Mouse (Mus musculus): ENCODE data around the gene Gmppb. TPM values are rescaled to one million over a fixed set of nuclear protein-coding genes. Genes with fewer than 3 reads are reported as not detected.

Gene Gmppb
- polyA plus RNA-seq, 1 experiment from 2014 or later = 30.7 TPM

GRCm38 (mm10) chr9:108035331-108036156 is 13.5 kb upstream of the Gmppb start:
- Histone ChIP-seq H3K36me3 (peaks cover 75% of the 10 kb centered on the region), H3K9me3 (no peaks in the 10 kb centered on the region)

GRCm38 (mm10) chr9:108044751-108045492 is 4.1 kb upstream of the Gmppb start:
- H3K4me3 ChIP-seq = no peak overlapping the region
- no peaks in the 10 kb centered on the region for H3K9me3 ChIP-seq
- peaks cover 68% of the 10 kb centered on the region for H3K36me3 ChIP-seq
- no peaks in the 10 kb centered on the region for H3K27me3 ChIP-seq (ENCODE audit: insufficient read depth, poor library complexity, severe bottlenecking)
- H3K4me1 ChIP-seq = peaks cover 29% of the 10 kb centered on the region
- 95% methylated on average over 8 of the region's 8 CpGs for WGBS
- H3K27ac ChIP-seq = no peak overlapping the region
- DNase-seq (ENCODE audit: low spot score) = no peak

More at GRCm38 (mm10) chr9:108035331-108036156, 13.5 kb upstream of the Gmppb start:
- Histone ChIP-seq H3K4me1 (no peaks in the 10 kb centered on the region), H3K27me3 (ENCODE audit: insufficient read depth, poor library complexity, severe bottlenecking) (no peaks in the 10 kb centered on the region), H3K4me3 (no peak overlapping the region), H3K27ac (no peak overlapping the region)
- 96% methylated on average over 2 of the region's 2 CpGs for WGBS
- no peak for DNase-seq (ENCODE audit: low spot score)

- WGBS = 95% methylated on average over 4 of the region's 4 CpGs
- H3K36me3 ChIP-seq = peaks cover 67% of the 10 kb centered on the region
- H3K9me3 ChIP-seq = no peaks in the 10 kb centered on the region
- H3K27me3 ChIP-seq (ENCODE audit: insufficient read depth, poor library complexity, severe bottlenecking) = no peaks in the 10 kb centered on the region
- no peak for DNase-seq (ENCODE audit: low spot score)
- H3K4me3 ChIP-seq = no peak overlapping the region
- H3K27ac ChIP-seq = no peak overlapping the region
- peaks cover 30% of the 10 kb centered on the region for H3K4me1 ChIP-seq
These were observed 2.5 kb upstream of the Gmppb start for GRCm38 (mm10) chr9:108046582-108046981.

- Histone ChIP-seq H3K9me3 (no peaks in the 10 kb centered on the region), H3K36me3 (peaks cover 61% of the 10 kb centered on the region), H3K27me3 (ENCODE audit: insufficient read depth, poor library complexity, severe bottlenecking) (no peaks in the 10 kb centered on the region), H3K4me3 (peak overlapping the region; percentile 69), H3K27ac (peak overlapping the region; percentile 84), H3K4me1 (peaks cover 37% of the 10 kb centered on the region)
- 36% methylated on average over 17 of the region's 17 CpGs for WGBS
- no peak for DNase-seq (ENCODE audit: low spot score)
These were observed 1.2 kb upstream of the Gmppb start for GRCm38 (mm10) chr9:108047601-108048565.

DNA sequence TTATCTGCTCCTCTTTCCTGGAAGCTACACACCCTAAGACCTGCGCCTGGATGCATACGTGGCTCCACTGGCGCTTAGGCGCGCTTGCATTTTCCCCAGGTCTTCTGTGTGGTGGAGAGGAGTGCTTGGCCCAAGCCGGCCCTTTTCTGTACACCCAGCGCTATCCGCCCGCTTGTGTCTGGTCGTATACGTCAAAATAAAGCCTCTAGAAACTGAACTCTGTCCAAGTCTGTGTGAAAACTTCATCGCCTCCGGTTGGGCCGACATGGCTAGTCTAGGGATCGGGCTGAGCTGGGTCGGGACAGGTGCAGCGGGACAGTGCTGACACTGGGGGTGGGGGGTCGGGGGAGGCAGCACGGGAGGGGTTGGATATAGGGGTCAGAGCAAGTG is 481 bp upstream of the Gmppb start:
- peak overlapping the region; percentile 69 for H3K4me3 ChIP-seq
- peak overlapping the region; percentile 84 for H3K27ac ChIP-seq
- H3K36me3 ChIP-seq = peaks cover 55% of the 10 kb centered on the region
- peaks cover 44% of the 10 kb centered on the region for H3K4me1 ChIP-seq
- no peaks in the 10 kb centered on the region for H3K9me3 ChIP-seq
- DNase-seq (ENCODE audit: low spot score) = no peak
- no peaks in the 10 kb centered on the region for H3K27me3 ChIP-seq (ENCODE audit: insufficient read depth, poor library complexity, severe bottlenecking)
- under 1% methylated on average over 19 of the region's 19 CpGs for WGBS

GRCm38 (mm10) chr9:108049561-108050251 is 664 bp downstream of the Gmppb start:
- Histone ChIP-seq H3K36me3 (peaks cover 61% of the 10 kb centered on the region), H3K27me3 (ENCODE audit: insufficient read depth, poor library complexity, severe bottlenecking) (no peaks in the 10 kb centered on the region)
- peak; percentile 84 for DNase-seq (ENCODE audit: low spot score)

GRCm38 (mm10) chr9:108051184-108051930 is 2.3 kb downstream of the Gmppb start:
- Histone ChIP-seq H3K9me3 (no peaks in the 10 kb centered on the region), H3K27me3 (ENCODE audit: insufficient read depth, poor library complexity, severe bottlenecking) (no peaks in the 10 kb centered on the region), H3K27ac (no peak overlapping the region), H3K4me1 (peaks cover 43% of the 10 kb centered on the region), H3K4me3 (no peak overlapping the region), H3K36me3 (peaks cover 61% of the 10 kb centered on the region)
- DNase-seq (ENCODE audit: low spot score) = no peak
- 91% methylated on average over 15 of the region's 15 CpGs for WGBS

More at GRCm38 (mm10) chr9:108049561-108050251, 664 bp downstream of the Gmppb start:
- WGBS = 41% methylated on average over 15 of the region's 15 CpGs
- H3K9me3 ChIP-seq = no peaks in the 10 kb centered on the region
- peak overlapping the region; percentile 69 for H3K4me3 ChIP-seq
- H3K27ac ChIP-seq = peak overlapping the region; percentile 84
- peaks cover 44% of the 10 kb centered on the region for H3K4me1 ChIP-seq

GRCm38 (mm10) chr9:108051931-108052220 is 2.8 kb downstream of the Gmppb start:
- H3K27ac ChIP-seq = no peak overlapping the region
- 82% methylated on average over 4 of the region's 4 CpGs for WGBS
- DNase-seq (ENCODE audit: low spot score) = no peak
- no peak overlapping the region for H3K4me3 ChIP-seq
- no peaks in the 10 kb centered on the region for H3K9me3 ChIP-seq
- peaks cover 38% of the 10 kb centered on the region for H3K4me1 ChIP-seq
- H3K27me3 ChIP-seq (ENCODE audit: insufficient read depth, poor library complexity, severe bottlenecking) = no peaks in the 10 kb centered on the region
- H3K36me3 ChIP-seq = peaks cover 61% of the 10 kb centered on the region

DNA sequence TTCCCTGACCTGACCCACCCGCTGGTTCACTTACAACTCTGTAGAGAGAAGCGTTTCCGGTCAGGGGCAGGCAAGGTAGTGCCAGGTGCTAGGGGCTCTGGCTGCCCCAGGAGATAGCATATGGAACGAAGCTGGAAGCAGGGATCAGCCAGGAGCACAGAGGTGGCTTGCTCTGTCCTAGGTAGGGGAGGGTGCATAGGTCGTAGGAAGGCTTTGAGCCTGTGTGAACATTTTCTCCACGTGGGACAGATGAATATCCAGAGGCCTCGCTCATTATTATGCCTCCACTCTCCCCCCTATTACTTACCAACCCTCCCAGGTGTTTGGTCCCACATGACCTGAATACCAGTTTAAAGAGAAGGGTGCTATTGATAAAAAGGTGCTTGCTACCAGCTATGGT is 3.4 kb downstream of the Gmppb start:
- H3K9me3 ChIP-seq = no peaks in the 10 kb centered on the region
- no peak for DNase-seq (ENCODE audit: low spot score)
- H3K4me1 ChIP-seq = peaks cover 33% of the 10 kb centered on the region
- H3K4me3 ChIP-seq = no peak overlapping the region
- no peak overlapping the region for H3K27ac ChIP-seq
- 71% methylated on average over 7 of the region's 7 CpGs for WGBS
- no peaks in the 10 kb centered on the region for H3K27me3 ChIP-seq (ENCODE audit: insufficient read depth, poor library complexity, severe bottlenecking)
- peaks cover 61% of the 10 kb centered on the region for H3K36me3 ChIP-seq

- H3K36me3 ChIP-seq = peaks cover 64% of the 10 kb centered on the region
- 54% methylated on average over 20 of the region's 20 CpGs for WGBS
- peak within 1 kb of the TSS; percentile 57 for H3K27ac ChIP-seq
- H3K4me3 ChIP-seq = peak within 1 kb of the TSS; percentile 42
- H3K27me3 ChIP-seq (ENCODE audit: insufficient read depth, poor library complexity, severe bottlenecking) = no peaks in the 10 kb centered on the region
- peaks cover 26% of the 10 kb centered on the region for H3K4me1 ChIP-seq
- H3K9me3 ChIP-seq = no peaks in the 10 kb centered on the region
- DNase-seq (ENCODE audit: low spot score) = peak; percentile 97
These were observed 4.0 kb downstream of the Gmppb start, which contains the start of gene Amigo3 for GRCm38 (mm10) chr9:108052885-108053664. Gene Amigo3, plus strand, starts transcription at chr9:108053159.

GRCm38 (mm10) chr9:108053665-108054225 is 4.7 kb downstream of the Gmppb start:
- no peak overlapping the region for H3K4me3 ChIP-seq
- WGBS = 91% methylated on average over 15 of the region's 15 CpGs
- H3K36me3 ChIP-seq = peaks cover 71% of the 10 kb centered on the region
- peak overlapping the region; percentile 57 for H3K27ac ChIP-seq
- peak; percentile 74 for DNase-seq (ENCODE audit: low spot score)
- H3K4me1 ChIP-seq = peaks cover 20% of the 10 kb centered on the region
- no peaks in the 10 kb centered on the region for H3K27me3 ChIP-seq (ENCODE audit: insufficient read depth, poor library complexity, severe bottlenecking)
- H3K9me3 ChIP-seq = no peaks in the 10 kb centered on the region

Measured in heart, embryonic 10.5 days (tissue).